Mouse (Mus musculus): ENCODE results near the gene Zfp558. TPM values are rescaled to one million over a fixed set of nuclear protein-coding genes. Genes with fewer than 3 reads are reported as not detected.

Zfp558 gene
- polyA plus RNA-seq, 1 experiment from 2014 or later: 12.4 TPM

Small RNAs within 50 kb of the gene (microRNA-seq; reads per million reads assigned to microRNA genes)
- not detected for gene Gm22854

Other genes with a start within 250 kb of the Zfp558 start
- 132 and 140 TPM in 2 replicates for gene Chordc1, start 186.1 kb downstream of the Zfp558 start, polyA plus RNA-seq (2016; fragmentation: Nextera tagmentation; extraction: Ambion mirVana)
- 1.2 and 1.4 TPM in 2 replicates for gene Naalad2, start 75.3 kb downstream of the Zfp558 start, polyA plus RNA-seq (2016; fragmentation: Nextera tagmentation; extraction: Ambion mirVana)
- gene Ubtfl1, start 73.8 kb downstream of the Zfp558 start, polyA plus RNA-seq (2016; fragmentation: Nextera tagmentation; extraction: Ambion mirVana): not detected in 2 replicates
- not detected in 2 replicates for gene Mbd3l2, start 47.6 kb downstream of the Zfp558 start, polyA plus RNA-seq (2016; fragmentation: Nextera tagmentation; extraction: Ambion mirVana)
- not detected in 2 replicates for gene Mbd3l1, start 91 bp upstream of the Zfp558 start, polyA plus RNA-seq (2016; fragmentation: Nextera tagmentation; extraction: Ambion mirVana)
- not detected in 2 replicates for gene Muc16, start 196.3 kb upstream of the Zfp558 start, polyA plus RNA-seq (2016; fragmentation: Nextera tagmentation; extraction: Ambion mirVana)